Mouse (Mus musculus) cortical plate, adult 2 months (tissue): ENCODE results near the gene Rfc4. TPM values are rescaled to one million over a fixed set of nuclear protein-coding genes. Genes with fewer than 3 reads are reported as not detected.
"Not testable (repeated sequence)": the region's sequence is repeated elsewhere in the genome, so short reads cannot be mapped to it uniquely, and the experiment has no call there.

Source experiments
- H3K27ac ChIP-seq: fragments of 200-500 bp; 2 replicates; pipeline ENCODE4 v1.5.1; 2012; ENCODE audit warnings: low read length, control low read depth, inconsistent platforms; ENCODE audit not compliant: insufficient read depth
- H3K4me1 ChIP-seq: fragments of 200-500 bp; 2 replicates; pipeline ENCODE4 v1.6.1; 2011; ENCODE audit warnings: low read length; ENCODE audit not compliant: control insufficient read depth, insufficient read depth
- H3K4me3 ChIP-seq: fragments of 200-500 bp; 2 replicates; pipeline ENCODE4 v1.5.1; 2011; ENCODE audit warnings: mild to moderate bottlenecking, low read length, control low read depth; ENCODE audit not compliant: insufficient read depth
- CTCF ChIP-seq: fragments of 200-500 bp; IDR thresholded peaks from 2 replicates; pipeline ENCODE4 v1.5.1; 2011; ENCODE audit warnings: mild to moderate bottlenecking, control low read depth, low read length; ENCODE audit not compliant: insufficient read depth; ENCODE audit errors: extremely low read depth
- POLR2A ChIP-seq: fragments of 200-500 bp; IDR thresholded peaks from 2 replicates; pipeline ENCODE4 v1.6.1; 2011; ENCODE audit warnings: mild to moderate bottlenecking, low read length, control low read depth; ENCODE audit not compliant: insufficient read depth; ENCODE audit errors: extremely low read depth
- polyA plus RNA-seq: library from polyadenylated mRNA; depleted of rRNA; stranded (reverse); fragments of >200 nt; gene quantifications from 2 replicates; pipeline ENCODE4 v1.2.3, GENCODE M21; 2012; rRNA removed

The Rfc4 gene
- polyA plus RNA-seq, 1 experiment: 1.3 TPM

- Histone ChIP-seq H3K4me3 (no peak overlapping the region), H3K27ac (no peak overlapping the region), H3K4me1 (peaks cover 2% of the 10 kb centered on the region; the same call in 1 of the 2 replicates)
- TF ChIP-seq CTCF: no peak
- TF ChIP-seq POLR2A: no peak
Measured at GRCm38 (mm10) chr16:23094136-23094535, 33.4 kb downstream of the Rfc4 start.

- TF ChIP-seq CTCF (no peak), POLR2A (no peak)
- Histone ChIP-seq H3K4me3 (no peak overlapping the region), H3K4me1 (peaks cover 2% of the 10 kb centered on the region; the same call in 1 of the 2 replicates), H3K27ac (no peak overlapping the region)
Measured at GRCm38 (mm10) chr16:23093321-23093953, 34.1 kb downstream of the Rfc4 start.

DNA sequence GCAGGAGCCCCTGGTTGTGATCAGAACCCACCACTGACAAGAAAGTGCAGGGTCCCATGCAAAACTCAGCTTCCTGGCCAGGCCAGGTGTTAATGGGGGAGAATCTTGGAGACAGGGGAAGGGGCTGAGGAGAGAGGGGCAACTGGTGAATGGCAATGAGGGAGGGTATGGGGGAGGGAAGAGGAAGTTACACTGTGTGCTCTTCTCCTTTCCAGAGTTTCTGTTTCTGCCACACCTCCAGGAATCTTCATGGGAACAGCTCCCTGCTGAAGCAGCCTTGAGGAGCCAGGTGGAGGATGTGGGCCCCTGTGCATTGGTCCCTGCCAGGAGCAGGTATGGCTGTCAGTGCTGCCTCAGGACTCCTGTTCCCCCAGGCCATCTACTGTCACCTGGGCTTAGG lies 36.2 kb downstream of the Rfc4 start:
- not testable (repeated sequence) for H3K27ac ChIP-seq, H3K4me1 ChIP-seq, H3K4me3 ChIP-seq

DNA sequence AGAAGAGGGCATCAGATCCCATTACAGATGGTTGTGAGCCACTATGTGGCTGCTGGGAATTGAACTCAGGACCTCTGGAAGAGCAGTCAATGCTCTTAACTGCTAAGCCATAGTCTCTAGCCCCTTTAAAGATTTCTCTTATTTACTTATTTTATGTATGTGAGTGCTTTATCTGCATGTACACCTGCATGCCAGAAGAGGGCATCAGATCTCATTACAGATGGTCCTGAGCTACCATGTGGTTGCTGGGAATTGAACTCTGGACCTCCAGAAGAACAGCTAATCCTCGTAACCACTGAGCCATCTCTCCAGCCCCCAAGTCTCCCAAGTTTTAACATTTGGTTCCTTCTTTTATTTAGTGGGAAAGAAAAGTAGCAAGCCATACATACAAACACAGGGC lies 39.0 kb downstream of the Rfc4 start:
- not testable (repeated sequence) for H3K27ac ChIP-seq, H3K4me3 ChIP-seq, H3K4me1 ChIP-seq

DNA sequence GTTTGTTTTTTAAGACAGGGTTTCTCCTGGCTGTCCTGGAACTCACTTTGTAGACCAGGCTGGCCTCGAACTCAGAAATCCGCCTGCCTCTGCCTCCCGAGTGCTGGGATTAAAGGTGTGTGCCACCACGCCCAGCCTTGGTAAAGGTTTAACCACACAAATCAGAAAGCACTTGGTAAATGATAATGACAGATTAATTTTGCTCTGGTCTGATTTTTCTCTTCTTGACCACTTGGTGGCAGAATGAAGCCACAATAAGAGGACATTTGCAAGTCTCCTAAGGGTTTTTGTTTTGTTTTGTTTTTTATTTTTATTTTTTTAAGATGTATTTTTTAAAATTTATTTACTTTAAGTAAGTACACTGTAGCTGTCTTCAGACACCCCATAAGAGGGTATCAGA lies 39.8 kb downstream of the Rfc4 start:
- not testable (repeated sequence) for H3K4me1 ChIP-seq, H3K27ac ChIP-seq, H3K4me3 ChIP-seq

DNA sequence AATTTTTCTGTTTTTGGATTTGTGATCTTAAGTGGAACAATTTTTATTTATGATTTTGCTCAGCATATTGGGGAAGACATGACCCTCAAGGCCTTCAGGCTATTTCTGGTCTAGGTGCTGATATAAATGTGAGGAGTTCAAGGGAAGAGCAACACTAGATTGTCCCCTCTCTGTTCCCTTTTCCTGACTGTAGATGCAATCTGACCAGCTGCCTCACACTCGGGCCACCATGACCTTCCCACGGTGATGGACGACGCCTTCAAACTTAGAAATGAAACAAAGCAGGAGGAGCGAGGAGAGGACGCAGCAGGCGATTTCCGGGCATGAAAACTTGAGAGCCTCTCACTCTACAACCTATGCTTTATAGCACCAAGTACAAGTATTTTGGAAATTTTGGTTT lies 40.4 kb downstream of the Rfc4 start:
- not testable (repeated sequence) for H3K4me1 ChIP-seq, H3K4me3 ChIP-seq, H3K27ac ChIP-seq

DNA sequence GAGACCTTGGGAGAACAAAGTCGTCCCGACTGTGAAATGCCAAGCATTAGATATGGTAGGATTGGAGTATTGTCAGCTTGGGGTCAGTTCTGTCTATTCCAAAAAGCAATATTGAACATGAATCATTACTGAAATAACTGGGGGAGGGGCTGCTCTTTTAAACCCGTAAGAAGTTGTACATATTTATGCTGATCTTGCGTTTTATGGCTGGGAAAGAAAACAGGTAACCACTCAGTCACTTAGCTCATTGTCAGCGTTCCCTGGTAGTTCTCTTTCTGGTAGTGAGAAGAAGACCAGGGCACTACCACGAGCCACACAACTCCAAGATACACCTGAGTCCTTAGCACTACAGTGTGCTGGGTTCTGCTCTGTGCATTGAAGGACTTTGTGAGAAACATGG lies 50.0 kb downstream of the Rfc4 start:
- not testable (repeated sequence) for H3K4me1 ChIP-seq, H3K4me3 ChIP-seq, H3K27ac ChIP-seq

Other genes starting within 250 kb of the Rfc4 start
- 0.23 TPM in 1 of 2 replicates, not detected in the other for gene Ahsg, start 236.5 kb downstream of the Rfc4 start, polyA plus RNA-seq
- gene Fetub, start 209.4 kb downstream of the Rfc4 start, polyA plus RNA-seq: 0.13 and 0.19 TPM in 2 replicates
- not detected in 2 replicates for gene Hrg, start 176.7 kb downstream of the Rfc4 start, polyA plus RNA-seq
- gene Kng2, start 98.3 kb downstream of the Rfc4 start, polyA plus RNA-seq: not detected in 2 replicates
- 0.08 TPM in 1 of 2 replicates, not detected in the other for gene Kng1, start 69.9 kb downstream of the Rfc4 start, polyA plus RNA-seq
- gene Eif4a2, start 20.3 kb downstream of the Rfc4 start, polyA plus RNA-seq: 673 and 704 TPM in 2 replicates
- 0.15 TPM in 1 of 2 replicates, not detected in the other for gene Adipoq, start 18.8 kb upstream of the Rfc4 start, polyA plus RNA-seq
- gene St6gal1, start 97.0 kb upstream of the Rfc4 start, polyA plus RNA-seq: 13.3 and 13.5 TPM in 2 replicates